Mouse (Mus musculus) hindbrain, embryonic 16.5 days (tissue): ENCODE results near the gene Mob3b. TPM values are rescaled to one million over a fixed set of nuclear protein-coding genes. Genes with fewer than 3 reads are reported as not detected.

ENCODE experiments used
- ATAC-seq: fragments of 200-750 bp; cut with Nextera tagmentation; 2 replicates; pipeline ENCODE4 v1.8.0; 2017; ENCODE audit warnings: moderate TSS enrichment, moderate library complexity
- H3K27ac ChIP-seq: fragments of 300-500 bp; sonication (generic); 2 replicates; pipeline ENCODE4 v1.5.1; 2014; ENCODE audit warnings: low read depth, mild to moderate bottlenecking, control low read depth, low read length, moderate library complexity
- H3K27me3 ChIP-seq: fragments of 300-500 bp; sonication (generic); replicated peaks from 2 replicates; pipeline ENCODE4 v1.6.1; 2014; ENCODE audit warnings: low read length; ENCODE audit not compliant: control insufficient read depth, insufficient read depth
- H3K36me3 ChIP-seq: fragments of 300-500 bp; sonication (generic); 2 replicates; pipeline ENCODE4 v1.6.1; 2014; ENCODE audit warnings: mild to moderate bottlenecking, low read length, moderate library complexity, mixed read lengths; ENCODE audit not compliant: control insufficient read depth, insufficient read depth
- H3K4me1 ChIP-seq: fragments of 300-500 bp; sonication (generic); 2 replicates; pipeline ENCODE4 v1.6.1; 2014; ENCODE audit warnings: low read depth, low read length; ENCODE audit not compliant: control insufficient read depth, insufficient read depth
- H3K4me2 ChIP-seq: fragments of 300-500 bp; sonication (generic); 2 replicates; pipeline ENCODE4 v1.6.1; 2014; ENCODE audit warnings: mild to moderate bottlenecking, low read length, control low read depth, moderate library complexity
- H3K4me3 ChIP-seq: fragments of 300-500 bp; sonication (generic); 2 replicates; pipeline ENCODE4 v1.5.1; 2014; ENCODE audit warnings: mild to moderate bottlenecking, low read length, control low read depth, moderate library complexity
- H3K9ac ChIP-seq: fragments of 300-500 bp; sonication (generic); 2 replicates; pipeline ENCODE4 v1.6.1; 2014; ENCODE audit warnings: low read depth, mild to moderate bottlenecking, control low read depth, low read length, moderate library complexity
- H3K9me3 ChIP-seq: fragments of 300-500 bp; sonication (generic); 2 replicates; pipeline ENCODE4 v1.6.1; 2014; ENCODE audit warnings: mild to moderate bottlenecking, low read length, moderate library complexity; ENCODE audit not compliant: control insufficient read depth
- WGBS: fragments of 180-500 bp; shearing (Covaris S2); extraction: QIAGEN DNeasy Blood & Tissue Kit; methylation state at CpG from one replicate; pipeline ENCODE4 v1.1.7; 2014; 5-methylcytosine and 5-hydroxymethylcytosine counted together
- polyA plus RNA-seq: library from polyadenylated mRNA; unstranded; fragments of >200 nt; fragmentation: Nextera tagmentation; extraction: Ambion mirVana; gene quantifications from 2 replicates; pipeline ENCODE4 v1.2.1, GENCODE M21; 2015

The Mob3b gene
- polyA plus RNA-seq, 1 experiment from 2014 or later = 3.9 TPM

- ATAC-seq = no peak
- Histone ChIP-seq H3K9me3 (no peaks in the 10 kb centered on the region), H3K4me3 (no peak overlapping the region), H3K27me3 (no peaks in the 10 kb centered on the region), H3K4me1 (peaks cover 6% of the 10 kb centered on the region; the same call in 1 of the 2 replicates), H3K9ac (no peak overlapping the region), H3K27ac (no peak overlapping the region), H3K36me3 (no peaks in the 10 kb centered on the region), H3K4me2 (no peak overlapping the region)
- 73% methylated on average over 4 of the region's 4 CpGs for WGBS
These were observed 91.1 kb downstream of the Mob3b start for GRCm38 (mm10) chr4:35066163-35066562.

GRCm38 (mm10) chr4:35065075-35065838 is 92.0 kb downstream of the Mob3b start:
- peaks cover 6% of the 10 kb centered on the region; the same call in 1 of the 2 replicates for H3K4me1 ChIP-seq
- peak; percentile 60 for ATAC-seq
- H3K27ac ChIP-seq = no peak overlapping the region
- H3K4me3 ChIP-seq = no peak overlapping the region
- no peaks in the 10 kb centered on the region for H3K36me3 ChIP-seq
- 0 out of 2 replicates have a peak overlapping the region, but pooled peaks have one; percentile 5 for H3K4me2 ChIP-seq
- no peak overlapping the region for H3K9ac ChIP-seq
- no peaks in the 10 kb centered on the region for H3K27me3 ChIP-seq
- WGBS = 29% methylated on average over 15 of the region's 15 CpGs
- H3K9me3 ChIP-seq = no peaks in the 10 kb centered on the region

- no peak overlapping the region for H3K4me2 ChIP-seq
- ATAC-seq = no peak
- WGBS = 64% methylated on average over 7 of the region's 7 CpGs
- no peak overlapping the region for H3K27ac ChIP-seq
- H3K36me3 ChIP-seq = no peaks in the 10 kb centered on the region
- H3K27me3 ChIP-seq = no peaks in the 10 kb centered on the region
- H3K9me3 ChIP-seq = no peaks in the 10 kb centered on the region
- no peak overlapping the region for H3K4me3 ChIP-seq
- no peak overlapping the region for H3K9ac ChIP-seq
- peaks cover 6% of the 10 kb centered on the region; the same call in 1 of the 2 replicates for H3K4me1 ChIP-seq
These were observed 94.1 kb downstream of the Mob3b start for GRCm38 (mm10) chr4:35063146-35063719.

DNA sequence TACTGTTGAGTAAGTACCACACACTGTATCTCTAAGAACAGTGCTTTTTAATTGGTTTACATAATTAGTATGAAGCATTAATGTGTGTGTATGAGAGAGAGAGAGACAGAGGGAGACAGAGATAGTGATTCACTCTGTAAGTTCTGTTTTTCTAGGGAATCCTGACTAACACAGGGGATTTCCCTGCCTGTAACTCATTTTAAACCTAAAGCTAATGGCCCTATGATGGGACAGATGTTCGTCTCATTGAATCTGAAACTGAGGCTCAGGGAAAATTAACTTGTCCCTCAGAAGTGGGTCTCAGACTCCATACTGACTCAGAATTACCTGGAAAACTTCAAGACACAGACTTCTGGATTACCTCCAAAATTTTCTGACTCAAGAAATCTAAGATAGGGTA is 96.3 kb downstream of the Mob3b start:
- no peak overlapping the region for H3K4me3 ChIP-seq
- peaks cover 6% of the 10 kb centered on the region; the same call in 1 of the 2 replicates for H3K4me1 ChIP-seq
- no peak for ATAC-seq
- no peak overlapping the region for H3K9ac ChIP-seq
- no peaks in the 10 kb centered on the region for H3K36me3 ChIP-seq
- no peak overlapping the region for H3K27ac ChIP-seq
- H3K27me3 ChIP-seq = no peaks in the 10 kb centered on the region
- 77% methylated on average over 1 of the region's 1 CpGs for WGBS
- no peaks in the 10 kb centered on the region for H3K9me3 ChIP-seq
- no peak overlapping the region for H3K4me2 ChIP-seq

DNA sequence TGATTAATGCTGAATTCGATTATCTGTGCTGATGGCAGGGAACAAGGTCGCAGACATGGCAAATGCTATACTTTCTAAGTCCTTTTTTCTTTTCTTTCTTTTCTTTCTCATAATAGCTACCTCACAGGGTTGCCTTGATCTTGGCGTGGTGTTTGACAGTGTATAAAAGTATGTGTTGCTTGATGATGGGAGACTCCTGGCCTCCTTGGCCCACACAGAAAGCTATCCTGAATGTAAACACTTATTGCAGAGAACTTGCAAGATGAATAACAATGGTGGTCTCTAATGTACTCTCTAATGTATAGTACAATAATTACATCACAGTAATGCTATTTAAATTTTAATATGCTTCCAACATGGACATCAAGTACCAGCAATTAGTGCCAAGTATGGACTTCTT is 96.9 kb downstream of the Mob3b start:
- 84% methylated on average over 3 of the region's 3 CpGs for WGBS
- peaks cover 5% of the 10 kb centered on the region; the same call in 1 of the 2 replicates for H3K4me1 ChIP-seq
- H3K36me3 ChIP-seq = no peaks in the 10 kb centered on the region
- no peak overlapping the region for H3K4me2 ChIP-seq
- H3K27ac ChIP-seq = no peak overlapping the region
- H3K9ac ChIP-seq = no peak overlapping the region
- H3K27me3 ChIP-seq = no peaks in the 10 kb centered on the region
- no peak overlapping the region for H3K4me3 ChIP-seq
- no peaks in the 10 kb centered on the region for H3K9me3 ChIP-seq
- ATAC-seq = no peak

DNA sequence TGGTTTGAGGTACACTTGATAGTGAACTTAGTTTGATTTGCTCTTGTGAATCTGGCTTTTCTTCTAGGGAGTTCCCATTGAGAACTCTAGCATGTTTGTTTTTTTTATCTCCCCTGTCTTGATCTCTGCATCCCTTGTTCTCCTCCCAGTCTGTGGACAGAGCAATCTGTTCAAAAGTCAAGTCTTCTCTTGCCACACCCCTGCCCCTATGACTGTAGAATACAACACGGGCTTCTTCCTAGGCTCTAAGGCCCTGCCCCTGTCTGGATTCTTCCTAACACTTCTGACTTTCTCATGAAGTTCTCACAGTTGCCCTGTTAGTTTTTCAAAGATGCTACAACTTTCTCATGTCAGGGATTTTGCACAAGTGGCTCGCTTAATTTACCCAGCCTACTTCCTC is 102.9 kb downstream of the Mob3b start:
- no peak overlapping the region for H3K27ac ChIP-seq
- H3K9ac ChIP-seq = no peak overlapping the region
- no peaks in the 10 kb centered on the region for H3K9me3 ChIP-seq
- no peak overlapping the region for H3K4me2 ChIP-seq
- no peaks in the 10 kb centered on the region for H3K36me3 ChIP-seq
- no peak overlapping the region for H3K4me3 ChIP-seq
- no peak for ATAC-seq
- H3K4me1 ChIP-seq = no peaks in the 10 kb centered on the region
- no peaks in the 10 kb centered on the region for H3K27me3 ChIP-seq
- WGBS = 80% methylated on average over 2 of the region's 2 CpGs

GRCm38 (mm10) chr4:35052174-35052942 is 104.9 kb downstream of the Mob3b start:
- Histone ChIP-seq H3K27ac (no peak overlapping the region), H3K4me2 (no peak overlapping the region), H3K4me3 (no peak overlapping the region), H3K36me3 (no peaks in the 10 kb centered on the region), H3K9me3 (no peaks in the 10 kb centered on the region), H3K27me3 (no peaks in the 10 kb centered on the region), H3K4me1 (no peaks in the 10 kb centered on the region), H3K9ac (no peak overlapping the region)
- 77% methylated on average over 6 of the region's 6 CpGs for WGBS
- ATAC-seq = no peak

- no peaks in the 10 kb centered on the region for H3K27me3 ChIP-seq
- 64% methylated on average over 7 of the region's 7 CpGs for WGBS
- H3K4me1 ChIP-seq = no peaks in the 10 kb centered on the region
- no peak overlapping the region for H3K9ac ChIP-seq
- ATAC-seq = no peak
- no peaks in the 10 kb centered on the region for H3K36me3 ChIP-seq
- H3K4me3 ChIP-seq = no peak overlapping the region
- no peak overlapping the region for H3K27ac ChIP-seq
- no peak overlapping the region for H3K4me2 ChIP-seq
- no peaks in the 10 kb centered on the region for H3K9me3 ChIP-seq
These were observed 106.1 kb downstream of the Mob3b start for GRCm38 (mm10) chr4:35051152-35051551.

- no peak for ATAC-seq
- H3K4me1 ChIP-seq = no peaks in the 10 kb centered on the region
- H3K27me3 ChIP-seq = no peaks in the 10 kb centered on the region
- H3K4me3 ChIP-seq = no peak overlapping the region
- no peaks in the 10 kb centered on the region for H3K36me3 ChIP-seq
- H3K4me2 ChIP-seq = no peak overlapping the region
- 60% methylated on average over 5 of the region's 5 CpGs for WGBS
- no peak overlapping the region for H3K27ac ChIP-seq
- H3K9ac ChIP-seq = no peak overlapping the region
- H3K9me3 ChIP-seq = no peaks in the 10 kb centered on the region
These were observed 107.6 kb downstream of the Mob3b start for GRCm38 (mm10) chr4:35049742-35050058.
